Mouse (Mus musculus): ENCODE results near the gene Rcor3.

Rcor3 gene

GRCm38 (mm10) chr1:192068188-192068587, 69.7 kb downstream of the Rcor3 start:
- no peak for DNase-seq

GRCm38 (mm10) chr1:192066956-192067355, 70.9 kb downstream of the Rcor3 start:
- DNase-seq, result no peak

- DNase-seq, result no peak
Measured at GRCm38 (mm10) chr1:192063209-192063946, 74.5 kb downstream of the Rcor3 start.

GRCm38 (mm10) chr1:192062682-192063081, 75.2 kb downstream of the Rcor3 start:
- no peak for DNase-seq

- peak; percentile 46 to 66 for DNase-seq
Measured at GRCm38 (mm10) chr1:192061666-192062306, 76.1 kb downstream of the Rcor3 start.

- DNase-seq, result no peak
Measured at GRCm38 (mm10) chr1:192058911-192059310, 79.0 kb downstream of the Rcor3 start.

GRCm38 (mm10) chr1:192053726-192054125, 84.1 kb downstream of the Rcor3 start:
- DNase-seq, result no peak

- no peak for DNase-seq
Measured at GRCm38 (mm10) chr1:192052986-192053385, 84.9 kb downstream of the Rcor3 start.

DNA sequence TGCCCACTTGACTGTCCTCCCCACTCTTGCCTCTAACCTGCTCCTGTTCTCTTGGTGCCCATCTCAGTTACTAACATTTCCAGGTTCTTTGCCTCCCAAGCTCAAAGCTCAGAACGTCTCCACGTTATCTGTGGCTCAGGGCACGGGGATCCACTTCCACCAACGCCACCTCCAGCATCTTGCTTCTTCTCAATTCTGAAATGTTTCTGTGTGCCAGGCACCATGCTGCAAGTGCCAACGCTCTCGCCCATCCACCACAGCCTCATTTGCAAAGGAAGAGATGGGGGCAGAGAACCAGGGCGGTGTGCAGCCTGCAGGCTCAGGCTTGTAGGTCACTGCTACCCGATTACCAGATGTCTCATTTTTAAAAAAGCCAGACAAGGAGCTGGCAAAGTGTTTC, 85.4 kb downstream of the Rcor3 start:
- DNase-seq, result no peak
